Mouse (Mus musculus): ENCODE measurements around the gene Parp8. TPM values are rescaled to one million over a fixed set of nuclear protein-coding genes. Genes with fewer than 3 reads are reported as not detected.

Gene Parp8
- polyA plus RNA-seq, 1 experiment = 1.6 TPM

- Histone ChIP-seq H3K27ac (ENCODE audit: insufficient read depth, low read depth, low read length) (no peak overlapping the region), H3K4me3 (ENCODE audit: low read depth, low read length) (no peak overlapping the region), H3K4me1 (ENCODE audit: control insufficient read depth, insufficient read depth, insufficient read length, low read length) (no peaks in the 10 kb centered on the region), H3K36me3 (ENCODE audit: control insufficient read depth, insufficient read depth, low read length) (no peaks in the 10 kb centered on the region), H3K27me3 (ENCODE audit: control insufficient read depth, insufficient read depth, low read length) (no peaks in the 10 kb centered on the region)
- TF ChIP-seq POLR2A (IDR thresholded peaks at IDR 0.05; ENCODE audit: low read depth, low read length) (no peak), CTCF (IDR thresholded peaks at IDR 0.05; ENCODE audit: extremely low read depth, insufficient read length, insufficient replicate concordance, low read depth, low read length) (no peak)
These were observed 18.2 kb upstream of the Parp8 start for GRCm38 (mm10) chr13:117043567-117043966.

GRCm38 (mm10) chr13:117041021-117041420 is 15.7 kb upstream of the Parp8 start:
- Histone ChIP-seq H3K27me3 (ENCODE audit: control insufficient read depth, insufficient read depth, low read length) (no peaks in the 10 kb centered on the region), H3K36me3 (ENCODE audit: control insufficient read depth, insufficient read depth, low read length) (no peaks in the 10 kb centered on the region), H3K4me1 (ENCODE audit: control insufficient read depth, insufficient read depth, insufficient read length, low read length) (no peaks in the 10 kb centered on the region), H3K4me3 (ENCODE audit: low read depth, low read length) (no peak overlapping the region), H3K27ac (ENCODE audit: insufficient read depth, low read depth, low read length) (no peak overlapping the region)
- TF ChIP-seq CTCF (IDR thresholded peaks at IDR 0.05; ENCODE audit: extremely low read depth, insufficient read length, insufficient replicate concordance, low read depth, low read length) = no peak
- TF ChIP-seq POLR2A (IDR thresholded peaks at IDR 0.05; ENCODE audit: low read depth, low read length) = no peak

GRCm38 (mm10) chr13:117036277-117036676 is 10.9 kb upstream of the Parp8 start:
- no peak overlapping the region for H3K27ac ChIP-seq (ENCODE audit: insufficient read depth, low read depth, low read length)
- no peaks in the 10 kb centered on the region for H3K4me1 ChIP-seq (ENCODE audit: control insufficient read depth, insufficient read depth, insufficient read length, low read length)
- no peak overlapping the region for H3K4me3 ChIP-seq (ENCODE audit: low read depth, low read length)
- 80% methylated on average over 5 of the region's 5 CpGs for WGBS
- TF ChIP-seq CTCF (IDR thresholded peaks at IDR 0.05; ENCODE audit: extremely low read depth, insufficient read length, insufficient replicate concordance, low read depth, low read length) (no peak), POLR2A (IDR thresholded peaks at IDR 0.05; ENCODE audit: low read depth, low read length) (no peak)
- H3K27me3 ChIP-seq (ENCODE audit: control insufficient read depth, insufficient read depth, low read length) = no peaks in the 10 kb centered on the region
- H3K36me3 ChIP-seq (ENCODE audit: control insufficient read depth, insufficient read depth, low read length) = no peaks in the 10 kb centered on the region

GRCm38 (mm10) chr13:117035121-117035520 is 9.8 kb upstream of the Parp8 start:
- H3K27ac ChIP-seq (ENCODE audit: insufficient read depth, low read depth, low read length) = no peak overlapping the region
- WGBS = 66% methylated on average over 2 of the region's 2 CpGs
- no peaks in the 10 kb centered on the region for H3K4me1 ChIP-seq (ENCODE audit: control insufficient read depth, insufficient read depth, insufficient read length, low read length)
- no peak overlapping the region for H3K4me3 ChIP-seq (ENCODE audit: low read depth, low read length)
- TF ChIP-seq POLR2A (IDR thresholded peaks at IDR 0.05; ENCODE audit: low read depth, low read length) (no peak), CTCF (IDR thresholded peaks at IDR 0.05; ENCODE audit: extremely low read depth, insufficient read length, insufficient replicate concordance, low read depth, low read length) (no peak)
- H3K36me3 ChIP-seq (ENCODE audit: control insufficient read depth, insufficient read depth, low read length) = no peaks in the 10 kb centered on the region
- H3K27me3 ChIP-seq (ENCODE audit: control insufficient read depth, insufficient read depth, low read length) = no peaks in the 10 kb centered on the region

GRCm38 (mm10) chr13:117034676-117035075 is 9.3 kb upstream of the Parp8 start:
- H3K27ac ChIP-seq (ENCODE audit: insufficient read depth, low read depth, low read length) = no peak overlapping the region
- H3K27me3 ChIP-seq (ENCODE audit: control insufficient read depth, insufficient read depth, low read length) = no peaks in the 10 kb centered on the region
- 79% methylated on average over 1 of the region's 1 CpGs for WGBS
- TF ChIP-seq POLR2A (IDR thresholded peaks at IDR 0.05; ENCODE audit: low read depth, low read length) (no peak), CTCF (IDR thresholded peaks at IDR 0.05; ENCODE audit: extremely low read depth, insufficient read length, insufficient replicate concordance, low read depth, low read length) (no peak)
- no peak overlapping the region for H3K4me3 ChIP-seq (ENCODE audit: low read depth, low read length)
- H3K4me1 ChIP-seq (ENCODE audit: control insufficient read depth, insufficient read depth, insufficient read length, low read length) = no peaks in the 10 kb centered on the region
- H3K36me3 ChIP-seq (ENCODE audit: control insufficient read depth, insufficient read depth, low read length) = no peaks in the 10 kb centered on the region

- no peaks in the 10 kb centered on the region for H3K4me1 ChIP-seq (ENCODE audit: control insufficient read depth, insufficient read depth, insufficient read length, low read length)
- no peak overlapping the region for H3K4me3 ChIP-seq (ENCODE audit: low read depth, low read length)
- WGBS = 86% methylated on average over 5 of the region's 5 CpGs
- no peaks in the 10 kb centered on the region for H3K36me3 ChIP-seq (ENCODE audit: control insufficient read depth, insufficient read depth, low read length)
- H3K27ac ChIP-seq (ENCODE audit: insufficient read depth, low read depth, low read length) = no peak overlapping the region
- TF ChIP-seq POLR2A (IDR thresholded peaks at IDR 0.05; ENCODE audit: low read depth, low read length) = no peak
- no peak for TF ChIP-seq CTCF (IDR thresholded peaks at IDR 0.05; ENCODE audit: extremely low read depth, insufficient read length, insufficient replicate concordance, low read depth, low read length)
- H3K27me3 ChIP-seq (ENCODE audit: control insufficient read depth, insufficient read depth, low read length) = no peaks in the 10 kb centered on the region
These were observed 8.5 kb upstream of the Parp8 start for GRCm38 (mm10) chr13:117033676-117034308.

GRCm38 (mm10) chr13:117032402-117032801 is 7.1 kb upstream of the Parp8 start:
- Histone ChIP-seq H3K36me3 (ENCODE audit: control insufficient read depth, insufficient read depth, low read length) (no peaks in the 10 kb centered on the region), H3K27me3 (ENCODE audit: control insufficient read depth, insufficient read depth, low read length) (no peaks in the 10 kb centered on the region), H3K4me3 (ENCODE audit: low read depth, low read length) (no peak overlapping the region), H3K4me1 (ENCODE audit: control insufficient read depth, insufficient read depth, insufficient read length, low read length) (no peaks in the 10 kb centered on the region), H3K27ac (ENCODE audit: insufficient read depth, low read depth, low read length) (no peak overlapping the region)
- TF ChIP-seq POLR2A (IDR thresholded peaks at IDR 0.05; ENCODE audit: low read depth, low read length) = no peak
- TF ChIP-seq CTCF (IDR thresholded peaks at IDR 0.05; ENCODE audit: extremely low read depth, insufficient read length, insufficient replicate concordance, low read depth, low read length) = no peak
- 82% methylated on average over 1 of the region's 1 CpGs for WGBS

Measured in small intestine, adult 2 months (tissue).